Mouse (Mus musculus) forebrain, embryonic 13.5 days (tissue): Measurements from ENCODE around the gene Card9. TPM values are rescaled to one million over a fixed set of nuclear protein-coding genes. Genes with fewer than 3 reads are reported as not detected.

Source experiments
- ATAC-seq: fragments of 200-750 bp; cut with Nextera tagmentation; 2 replicates; pipeline ENCODE4 v1.8.0; 2017
- H3K27ac ChIP-seq: fragments of 300-500 bp; sonication (generic); 2 replicates; pipeline ENCODE4 v1.5.1; 2015; ENCODE audit warnings: inconsistent platforms, mild to moderate bottlenecking, moderate library complexity
- H3K27me3 ChIP-seq: fragments of 300-500 bp; sonication (generic); 2 replicates; pipeline ENCODE4 v1.6.1; 2015; ENCODE audit warnings: mild to moderate bottlenecking, inconsistent platforms
- H3K36me3 ChIP-seq: fragments of 300-500 bp; sonication (generic); 2 replicates; pipeline ENCODE4 v1.6.1; 2015; ENCODE audit warnings: mild to moderate bottlenecking, inconsistent platforms; ENCODE audit not compliant: poor library complexity, severe bottlenecking
- H3K4me1 ChIP-seq: fragments of 300-500 bp; sonication (generic); 2 replicates; pipeline ENCODE4 v1.6.1; 2015; ENCODE audit warnings: inconsistent platforms
- H3K4me2 ChIP-seq: fragments of 300-500 bp; sonication (generic); 2 replicates; pipeline ENCODE4 v1.6.1; 2015; ENCODE audit warnings: inconsistent platforms, mild to moderate bottlenecking, moderate library complexity
- H3K4me3 ChIP-seq: fragments of 300-500 bp; sonication (generic); 2 replicates; pipeline ENCODE4 v1.5.1; 2015; ENCODE audit warnings: mild to moderate bottlenecking, inconsistent platforms
- H3K9ac ChIP-seq: fragments of 300-500 bp; sonication (generic); 2 replicates; pipeline ENCODE4 v1.6.1; 2015; ENCODE audit warnings: mild to moderate bottlenecking, inconsistent platforms
- H3K9me3 ChIP-seq: fragments of 300-500 bp; sonication (generic); replicated peaks from 2 replicates; pipeline ENCODE4 v1.6.1; 2016; ENCODE audit warnings: inconsistent platforms
- WGBS: fragments of 180-500 bp; shearing (Covaris S2); methylation state at CpG from one replicate; pipeline ENCODE4 v1.1.7; 2015; 5-methylcytosine and 5-hydroxymethylcytosine counted together
- polyA plus RNA-seq: library from polyadenylated mRNA; unstranded; fragments of >200 nt; fragmentation: Nextera tagmentation; extraction: Ambion mirVana; gene quantifications from 2 replicates; pipeline ENCODE4 v1.2.1, GENCODE M21; 2015

Gene Card9
- 0.72 and 2.0 TPM in 2 replicates for polyA plus RNA-seq

DNA sequence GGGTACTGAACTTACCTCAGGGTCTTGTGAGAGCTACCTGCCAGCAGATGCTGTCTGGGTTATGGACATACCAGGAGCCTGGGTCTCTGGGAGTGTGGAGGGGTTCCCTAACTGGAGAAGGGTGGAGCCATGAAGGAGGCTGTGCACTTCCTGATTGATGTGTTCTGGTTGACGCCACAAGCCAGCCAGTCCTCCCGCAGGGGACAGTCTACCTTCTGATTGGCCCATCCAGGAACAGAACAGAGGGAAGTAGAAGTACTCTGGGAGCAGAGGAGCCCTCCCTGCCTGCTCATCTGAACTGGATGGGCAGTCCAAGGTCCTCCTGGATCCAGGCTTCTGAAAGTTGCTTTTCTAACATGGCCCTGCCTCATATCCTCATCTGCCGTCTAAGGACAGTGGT, at the start of gene Card9:
TSS of gene Card9 (minus strand) at position 147 of the 400 bp plus-strand sequence.
- Histone ChIP-seq H3K9ac (no peak within 1 kb of the TSS), H3K4me2 (no peak within 1 kb of the TSS), H3K9me3 (no peaks in the 10 kb centered on the region), H3K27me3 (no peaks in the 10 kb centered on the region), H3K27ac (no peak within 1 kb of the TSS), H3K4me1 (no peaks in the 10 kb centered on the region), H3K36me3 (peaks cover 35% of the 10 kb centered on the region), H3K4me3 (no peak within 1 kb of the TSS)
- 58% methylated on average over 3 of the region's 3 CpGs for WGBS
- ATAC-seq: no peak

- Histone ChIP-seq H3K4me3 (no peak overlapping the region), H3K27ac (no peak overlapping the region), H3K9me3 (no peaks in the 10 kb centered on the region), H3K27me3 (no peaks in the 10 kb centered on the region), H3K9ac (no peak overlapping the region), H3K4me1 (peaks cover 39% of the 10 kb centered on the region), H3K36me3 (peaks cover 61% of the 10 kb centered on the region), H3K4me2 (no peak overlapping the region)
- WGBS: 71% methylated on average over 5 of the region's 5 CpGs
- ATAC-seq: no peak
Measured at GRCm38 (mm10) chr2:26410091-26410490, 49.4 kb upstream of the Card9 start.

GRCm38 (mm10) chr2:26409362-26409761, 48.6 kb upstream of the Card9 start:
- peak overlapping the region; percentile 93 for H3K4me3 ChIP-seq
- peak overlapping the region; percentile 91 for H3K4me2 ChIP-seq
- no peaks in the 10 kb centered on the region for H3K9me3 ChIP-seq
- H3K9ac ChIP-seq: peak overlapping the region; percentile 94
- peaks cover 54% of the 10 kb centered on the region for H3K36me3 ChIP-seq
- 62% methylated on average over 3 of the region's 3 CpGs for WGBS
- no peaks in the 10 kb centered on the region for H3K27me3 ChIP-seq
- ATAC-seq: peak; percentile 25; the same call in 1 of the 2 replicates
- H3K4me1 ChIP-seq: peaks cover 41% of the 10 kb centered on the region
- H3K27ac ChIP-seq: no peak overlapping the region

DNA sequence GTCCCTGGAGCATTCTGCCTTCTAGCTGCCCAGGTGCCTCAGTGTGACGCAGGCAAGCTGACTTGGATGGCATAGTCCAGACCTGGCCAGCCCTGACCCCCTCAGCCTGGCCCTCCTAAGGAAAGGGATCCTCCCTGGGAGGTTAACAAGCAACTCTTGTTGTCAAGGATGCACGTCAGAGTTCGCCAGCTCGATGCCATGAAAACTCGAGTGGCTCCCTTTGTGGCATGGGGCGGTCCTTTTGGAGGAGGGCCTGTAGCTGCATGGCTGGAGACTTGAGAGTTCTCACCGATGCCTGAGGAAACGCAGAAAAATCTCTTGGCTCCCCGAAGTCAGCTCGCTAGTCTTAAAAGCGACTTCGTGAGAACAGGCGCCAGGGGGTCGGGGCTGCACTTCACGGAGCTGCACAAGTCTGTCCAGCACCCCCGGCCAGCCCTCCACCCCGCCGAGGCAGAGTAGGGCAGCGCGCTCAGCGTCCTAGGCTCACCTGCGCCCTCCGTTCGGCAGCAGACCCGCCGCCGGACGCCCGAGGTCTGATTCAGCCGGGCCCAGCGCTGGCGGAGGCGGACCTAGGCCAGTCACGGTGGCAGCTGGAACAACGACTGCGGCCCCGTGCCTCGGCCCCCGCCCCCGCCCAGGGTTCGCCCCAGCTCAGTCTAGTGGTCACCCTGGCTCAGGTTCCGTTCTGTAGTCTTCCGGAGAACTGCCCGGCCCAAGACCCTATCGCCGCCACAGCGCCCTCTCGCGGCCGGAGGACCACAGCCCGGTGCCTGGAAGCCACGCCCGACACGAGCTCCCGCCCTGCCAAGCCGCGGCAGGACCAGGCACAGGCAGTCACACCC, 48.0 kb upstream of the Card9 start, which contains the start of gene Inpp5e:
TSS of gene Inpp5e (minus strand) at position 689 of the 842 bp plus-strand sequence.
- H3K9ac ChIP-seq: peak within 1 kb of the TSS; percentile 94
- H3K36me3 ChIP-seq: peaks cover 48% of the 10 kb centered on the region
- no peaks in the 10 kb centered on the region for H3K9me3 ChIP-seq
- H3K4me2 ChIP-seq: peak within 1 kb of the TSS; percentile 91
- WGBS: under 1% methylated on average over 57 of the region's 57 CpGs
- peaks cover 41% of the 10 kb centered on the region for H3K4me1 ChIP-seq
- H3K27me3 ChIP-seq: no peaks in the 10 kb centered on the region
- ATAC-seq: peak; percentile 95
- H3K4me3 ChIP-seq: peak within 1 kb of the TSS; percentile 93
- H3K27ac ChIP-seq: peak within 1 kb of the TSS; percentile 48

GRCm38 (mm10) chr2:26403306-26403705, 42.6 kb upstream of the Card9 start:
- Histone ChIP-seq H3K9ac (no peak overlapping the region), H3K27ac (no peak overlapping the region), H3K4me3 (no peak overlapping the region), H3K4me2 (no peak overlapping the region), H3K36me3 (peaks cover 48% of the 10 kb centered on the region), H3K27me3 (no peaks in the 10 kb centered on the region), H3K9me3 (no peaks in the 10 kb centered on the region), H3K4me1 (peaks cover 34% of the 10 kb centered on the region)
- 83% methylated on average over 8 of the region's 8 CpGs for WGBS
- ATAC-seq: no peak

DNA sequence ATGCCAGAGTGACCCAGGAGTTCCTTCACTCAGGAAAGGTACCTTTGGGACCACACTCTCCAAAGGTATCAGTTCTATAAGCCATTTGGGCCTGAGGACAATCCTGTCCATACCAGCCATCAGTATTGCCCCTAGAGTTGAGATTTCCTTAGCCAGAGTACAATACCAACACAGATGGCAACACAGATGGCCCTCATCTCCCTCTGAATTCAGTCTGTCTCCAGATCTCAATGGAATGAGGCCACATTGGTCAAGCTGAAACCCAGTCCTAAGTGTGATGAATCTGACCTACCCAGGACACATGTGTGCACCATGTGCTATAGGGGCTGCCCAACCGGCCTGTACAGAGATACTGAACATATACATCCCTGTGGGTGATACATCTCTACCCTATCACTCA, 41.5 kb upstream of the Card9 start:
- 89% methylated on average over 1 of the region's 1 CpGs for WGBS
- no peak for ATAC-seq
- peaks cover 58% of the 10 kb centered on the region for H3K36me3 ChIP-seq

GRCm38 (mm10) chr2:26401023-26401422, 40.3 kb upstream of the Card9 start:
- H3K9ac ChIP-seq: no peak overlapping the region
- no peaks in the 10 kb centered on the region for H3K9me3 ChIP-seq
- H3K4me3 ChIP-seq: no peak overlapping the region
- H3K27ac ChIP-seq: no peak overlapping the region
- H3K27me3 ChIP-seq: no peaks in the 10 kb centered on the region
- H3K4me2 ChIP-seq: no peak overlapping the region
- WGBS: 88% methylated on average over 4 of the region's 4 CpGs
- no peak for ATAC-seq
- H3K4me1 ChIP-seq: peaks cover 11% of the 10 kb centered on the region
- peaks cover 63% of the 10 kb centered on the region for H3K36me3 ChIP-seq

More for the DNA sequence above, 41.5 kb upstream of the Card9 start:
- Histone ChIP-seq H3K4me1 (peaks cover 24% of the 10 kb centered on the region), H3K4me3 (no peak overlapping the region), H3K27ac (no peak overlapping the region), H3K9me3 (no peaks in the 10 kb centered on the region), H3K9ac (no peak overlapping the region), H3K4me2 (no peak overlapping the region), H3K27me3 (no peaks in the 10 kb centered on the region)

- peaks cover 68% of the 10 kb centered on the region for H3K36me3 ChIP-seq
- ATAC-seq: no peak
- H3K27ac ChIP-seq: no peak overlapping the region
- no peaks in the 10 kb centered on the region for H3K27me3 ChIP-seq
- H3K9me3 ChIP-seq: no peaks in the 10 kb centered on the region
- no peak overlapping the region for H3K9ac ChIP-seq
- no peak overlapping the region for H3K4me3 ChIP-seq
- peaks cover 4% of the 10 kb centered on the region for H3K4me1 ChIP-seq
- 84% methylated on average over 5 of the region's 5 CpGs for WGBS
- H3K4me2 ChIP-seq: no peak overlapping the region
Measured at GRCm38 (mm10) chr2:26400296-26400695, 39.6 kb upstream of the Card9 start.

GRCm38 (mm10) chr2:26399647-26400046, 38.9 kb upstream of the Card9 start:
- Histone ChIP-seq H3K27me3 (no peaks in the 10 kb centered on the region), H3K9ac (no peak overlapping the region), H3K4me2 (no peak overlapping the region), H3K4me3 (no peak overlapping the region), H3K9me3 (no peaks in the 10 kb centered on the region), H3K4me1 (no peaks in the 10 kb centered on the region), H3K36me3 (peaks cover 74% of the 10 kb centered on the region), H3K27ac (no peak overlapping the region)
- ATAC-seq: 0 out of 2 replicates have a peak, but pooled peaks have one; percentile 10
- 84% methylated on average over 5 of the region's 5 CpGs for WGBS

GRCm38 (mm10) chr2:26398978-26399377, 38.3 kb upstream of the Card9 start:
- WGBS: 94% methylated on average over 8 of the region's 8 CpGs

DNA sequence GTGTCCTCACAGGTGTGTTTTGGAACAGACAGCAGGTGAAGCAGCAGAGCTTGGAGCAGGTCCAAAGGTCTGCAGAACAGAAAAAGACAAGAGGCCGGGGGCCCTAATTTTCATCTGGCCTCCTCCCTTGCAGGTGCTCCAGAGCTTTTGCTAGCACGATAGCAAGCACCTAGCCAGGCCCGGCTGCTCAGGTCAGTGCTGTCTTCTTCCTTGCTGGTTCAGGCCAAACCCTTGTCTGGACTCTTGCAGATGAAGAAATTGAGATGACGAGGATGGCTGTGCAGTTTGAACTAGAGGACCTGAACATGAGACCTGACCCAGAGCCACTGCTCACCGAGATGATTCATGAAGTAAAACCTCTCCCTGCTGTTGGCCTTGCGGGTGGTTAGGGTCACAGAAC, 30.9 kb upstream of the Card9 start:
- peaks cover 75% of the 10 kb centered on the region for H3K36me3 ChIP-seq
- 91% methylated on average over 6 of the region's 6 CpGs for WGBS
- H3K4me2 ChIP-seq: no peak overlapping the region
- no peak overlapping the region for H3K4me3 ChIP-seq
- H3K27ac ChIP-seq: no peak overlapping the region
- no peak overlapping the region for H3K9ac ChIP-seq
- H3K4me1 ChIP-seq: peaks cover 25% of the 10 kb centered on the region
- no peak for ATAC-seq
- H3K27me3 ChIP-seq: no peaks in the 10 kb centered on the region
- H3K9me3 ChIP-seq: no peaks in the 10 kb centered on the region

More at GRCm38 (mm10) chr2:26398978-26399377, 38.3 kb upstream of the Card9 start:
- Histone ChIP-seq H3K36me3 (peaks cover 81% of the 10 kb centered on the region), H3K9ac (0 out of 2 replicates have a peak overlapping the region, but pooled peaks have one; percentile 2), H3K9me3 (no peaks in the 10 kb centered on the region), H3K4me2 (no peak overlapping the region), H3K4me3 (no peak overlapping the region), H3K4me1 (no peaks in the 10 kb centered on the region), H3K27me3 (no peaks in the 10 kb centered on the region), H3K27ac (no peak overlapping the region)
- ATAC-seq: no peak

DNA sequence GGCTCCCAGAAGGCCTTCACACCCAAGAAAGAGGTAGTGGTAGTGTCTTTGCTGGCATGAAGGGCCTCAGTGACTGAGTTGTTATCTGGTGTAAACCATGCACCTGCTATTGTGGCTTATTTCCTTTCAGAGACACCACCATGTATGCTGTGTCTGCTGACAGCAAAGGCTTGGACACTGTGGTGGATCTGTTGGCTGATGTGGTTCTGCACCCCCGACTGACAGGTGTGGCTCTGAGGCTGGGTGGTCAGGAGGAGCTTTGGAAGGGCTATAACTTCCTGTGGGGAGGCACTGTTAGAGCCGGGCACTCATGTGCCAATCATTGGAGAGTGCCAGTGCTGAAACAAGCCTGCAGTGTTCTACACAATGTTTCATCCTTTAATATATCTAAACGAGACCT, 30.2 kb upstream of the Card9 start:
- 0 out of 2 replicates have a peak overlapping the region, but pooled peaks have one; percentile 5 for H3K4me2 ChIP-seq
- H3K36me3 ChIP-seq: peaks cover 75% of the 10 kb centered on the region

More for the DNA sequence above, 30.2 kb upstream of the Card9 start:
- H3K9ac ChIP-seq: no peak overlapping the region
- H3K27me3 ChIP-seq: no peaks in the 10 kb centered on the region
- no peak overlapping the region for H3K4me3 ChIP-seq
- H3K4me1 ChIP-seq: peaks cover 25% of the 10 kb centered on the region
- no peak overlapping the region for H3K27ac ChIP-seq
- WGBS: 89% methylated on average over 3 of the region's 3 CpGs
- ATAC-seq: no peak
- H3K9me3 ChIP-seq: no peaks in the 10 kb centered on the region
